Mouse (Mus musculus): ENCODE data around the gene Trip12.

Trip12 gene

DNA sequence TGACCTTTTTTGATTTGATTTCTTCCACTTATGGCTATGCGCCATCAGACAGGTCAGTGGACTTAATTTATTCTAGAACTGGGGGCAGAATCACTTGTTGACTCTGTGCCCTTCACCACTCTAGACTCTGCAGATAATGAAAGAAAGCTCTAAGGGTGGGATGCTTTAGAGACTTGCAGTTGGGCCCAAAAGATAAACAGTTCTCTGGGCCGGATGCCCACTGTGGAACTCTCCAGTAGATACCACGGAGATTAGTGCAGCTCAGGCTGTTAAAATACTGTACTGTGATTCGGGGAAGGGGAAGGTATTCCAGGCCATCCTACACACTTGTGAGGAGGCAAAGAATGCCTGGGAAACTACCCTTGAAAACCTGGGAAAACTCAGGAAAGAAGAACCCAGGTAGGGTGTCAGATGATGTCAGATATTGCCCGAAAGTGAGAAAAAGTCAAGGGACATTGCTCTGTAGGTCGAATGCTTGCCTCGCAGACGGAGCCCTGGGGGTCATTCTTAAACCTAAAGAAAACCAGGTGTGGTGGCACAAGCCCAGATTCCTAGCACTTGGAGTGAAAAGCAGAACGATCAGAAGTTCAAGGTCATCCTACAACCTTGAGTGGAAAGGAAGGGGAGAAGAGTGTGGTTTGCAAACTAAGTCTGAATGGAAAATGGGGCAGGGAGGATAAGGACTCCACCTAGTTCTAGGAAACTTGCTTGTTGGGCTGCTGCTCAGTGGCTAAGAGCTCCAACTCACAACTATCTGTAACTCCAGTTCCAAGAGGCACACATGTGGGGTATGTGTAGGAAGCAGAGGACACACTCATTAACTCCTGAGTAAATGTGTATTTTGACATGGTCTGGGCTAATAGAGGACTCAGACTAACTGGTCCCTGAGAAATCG, 20.3 kb upstream of the Trip12 start:
- no peak for DNase-seq (ENCODE audit: low read depth)

DNA sequence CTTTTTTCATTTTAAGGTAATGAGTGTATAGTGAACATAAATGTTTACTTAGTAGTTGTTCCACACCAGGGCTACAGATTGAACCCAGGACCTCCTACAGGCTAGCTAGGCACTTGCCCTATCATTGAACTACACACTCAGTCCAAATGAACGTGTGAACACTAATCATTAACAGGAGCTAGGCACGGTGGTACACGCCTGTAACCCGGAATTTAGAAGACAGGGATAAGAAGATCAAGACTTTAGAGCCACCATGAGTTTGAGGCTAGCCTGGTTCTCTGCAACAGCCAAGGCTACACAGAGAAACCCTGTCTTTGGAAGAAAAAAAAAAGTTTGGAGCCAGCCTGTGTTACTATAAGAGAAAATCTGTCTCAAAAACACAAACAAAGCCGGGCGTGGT, 19.3 kb upstream of the Trip12 start:
- no peak for DNase-seq (ENCODE audit: low read depth)

DNA sequence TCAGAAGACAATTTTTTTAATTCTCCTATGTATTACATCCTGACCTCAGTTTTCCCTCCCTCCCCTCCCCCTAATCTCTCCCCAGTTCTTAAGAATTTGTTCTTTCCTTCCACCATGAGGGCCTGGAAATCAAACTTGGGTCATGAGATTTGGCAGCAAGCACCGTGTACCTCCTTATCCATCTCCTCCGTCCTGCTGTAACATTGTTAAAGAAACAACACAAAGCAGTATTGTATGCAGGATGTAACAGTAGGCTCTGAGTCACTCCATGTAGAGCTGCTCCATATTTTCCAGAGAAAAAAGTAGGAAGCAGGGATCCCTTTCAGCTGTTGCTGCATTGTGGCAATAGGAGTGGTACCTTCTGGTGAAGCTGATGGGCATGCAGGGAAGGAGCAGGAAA, 15.4 kb upstream of the Trip12 start:
- no peak for DNase-seq (ENCODE audit: low read depth)

- DNase-seq (ENCODE audit: low read depth) = no peak
Measured at GRCm38 (mm10) chr1:84854966-84855365, 14.7 kb upstream of the Trip12 start.

DNA sequence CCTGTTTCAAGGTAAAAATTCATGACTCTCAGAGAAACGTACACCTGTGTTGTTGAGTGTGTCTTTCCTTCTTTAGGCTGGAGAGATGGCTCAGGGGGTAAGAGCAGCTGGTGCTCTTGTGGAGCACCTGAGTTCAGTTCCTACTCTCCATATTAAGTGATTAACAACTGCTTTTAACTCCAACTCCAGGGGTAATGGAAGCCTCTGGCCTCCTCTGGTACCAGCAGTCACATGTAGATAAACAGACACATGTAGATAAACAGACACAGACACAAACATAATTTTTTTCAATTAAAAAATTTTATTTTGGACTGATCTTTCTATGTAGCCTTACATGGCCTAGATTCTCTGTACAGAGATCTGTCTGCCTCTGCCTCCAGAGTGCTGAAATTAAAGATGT, 13.4 kb upstream of the Trip12 start:
- no peak for DNase-seq (ENCODE audit: low read depth)

- DNase-seq (ENCODE audit: low read depth) = peak; percentile 52
Measured at GRCm38 (mm10) chr1:84851512-84852235, 11.4 kb upstream of the Trip12 start.

- no peak for DNase-seq (ENCODE audit: low read depth)
Measured at GRCm38 (mm10) chr1:84850471-84850870, 10.2 kb upstream of the Trip12 start.

DNA sequence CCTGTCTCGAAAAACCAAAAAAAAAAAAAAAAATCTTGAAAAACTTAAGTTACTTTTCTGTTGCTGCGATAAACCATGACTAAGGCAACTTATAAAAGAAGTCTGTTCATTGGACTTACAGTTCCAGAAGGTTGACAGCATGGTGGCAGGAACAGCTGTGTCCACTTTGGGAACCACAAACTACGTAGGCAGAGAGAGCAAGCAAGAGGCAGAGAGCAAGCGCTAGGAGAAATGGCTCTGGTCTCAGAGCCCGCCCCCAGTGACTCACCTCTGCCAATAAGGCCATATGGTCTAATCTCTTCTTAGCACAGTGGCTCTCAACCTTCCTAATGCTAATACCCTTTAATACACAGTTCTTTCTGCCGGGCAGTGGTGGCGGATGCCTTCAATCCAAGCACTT, 9.5 kb upstream of the Trip12 start:
- DNase-seq (ENCODE audit: low read depth) = no peak

- no peak for DNase-seq (ENCODE audit: low read depth)
Measured at GRCm38 (mm10) chr1:84848801-84849455, 8.6 kb upstream of the Trip12 start.

DNA sequence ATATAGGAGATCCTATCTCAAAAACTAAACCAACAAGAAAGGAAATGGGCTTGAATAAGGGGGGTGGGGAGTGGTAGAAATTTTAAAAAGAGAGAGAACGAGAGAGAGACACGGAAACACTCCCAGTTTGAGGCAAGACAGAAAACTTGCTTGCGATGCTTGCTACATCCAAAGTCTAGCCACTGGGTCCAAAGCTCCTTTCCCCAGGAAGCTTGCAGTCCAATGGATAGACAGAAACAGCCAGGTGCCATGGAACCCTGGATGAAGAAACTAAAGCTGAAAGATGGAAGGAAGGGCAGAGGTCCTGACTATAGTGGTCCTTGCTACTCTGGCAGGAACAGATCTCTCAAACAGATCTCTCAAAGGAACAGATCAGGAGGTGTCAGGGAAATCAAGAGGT, 8.0 kb upstream of the Trip12 start:
- no peak for DNase-seq (ENCODE audit: low read depth)

DNA sequence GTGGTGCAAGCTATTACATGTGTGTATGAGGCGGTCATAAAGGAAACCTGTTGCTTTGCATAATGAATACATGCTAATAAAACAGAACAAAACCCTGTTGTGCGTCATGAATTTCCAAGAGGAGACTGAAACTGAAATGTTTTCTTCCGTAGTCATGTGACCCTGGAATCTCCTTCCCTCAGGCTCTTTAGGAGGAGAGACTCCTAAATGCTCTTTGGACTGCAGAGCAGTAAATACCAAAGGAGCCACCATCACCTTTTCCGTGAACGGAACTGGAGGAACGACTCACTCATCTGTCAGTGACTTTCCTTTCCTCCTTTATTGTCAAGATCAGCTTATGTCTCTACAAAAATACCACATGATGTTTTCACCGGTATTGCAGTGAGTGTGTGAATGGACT, 7.4 kb upstream of the Trip12 start:
- no peak for DNase-seq (ENCODE audit: low read depth)

- no peak for DNase-seq (ENCODE audit: low read depth)
Measured at GRCm38 (mm10) chr1:84843366-84843765, 3.0 kb upstream of the Trip12 start.

DNA sequence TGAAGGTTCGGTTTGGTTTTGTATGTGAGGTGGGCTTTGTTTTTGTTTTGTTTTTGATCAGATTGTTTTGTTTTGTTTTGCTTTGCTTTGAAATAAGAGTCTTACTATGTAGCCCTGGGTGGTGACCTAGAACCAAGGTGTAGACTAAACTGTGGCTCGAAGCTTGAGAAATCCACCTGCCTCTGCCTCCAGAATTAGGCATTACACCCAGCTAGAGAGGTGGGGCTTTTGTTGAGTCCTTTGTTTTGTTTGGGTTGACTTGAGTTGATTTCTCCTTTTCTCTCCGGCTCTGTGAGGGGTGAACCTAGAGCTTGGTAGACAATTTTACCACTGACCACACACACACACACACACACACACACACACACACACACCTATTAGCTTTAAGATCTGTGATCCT, 745 bp upstream of the Trip12 start:
- DNase-seq (ENCODE audit: low read depth) = no peak

DNA sequence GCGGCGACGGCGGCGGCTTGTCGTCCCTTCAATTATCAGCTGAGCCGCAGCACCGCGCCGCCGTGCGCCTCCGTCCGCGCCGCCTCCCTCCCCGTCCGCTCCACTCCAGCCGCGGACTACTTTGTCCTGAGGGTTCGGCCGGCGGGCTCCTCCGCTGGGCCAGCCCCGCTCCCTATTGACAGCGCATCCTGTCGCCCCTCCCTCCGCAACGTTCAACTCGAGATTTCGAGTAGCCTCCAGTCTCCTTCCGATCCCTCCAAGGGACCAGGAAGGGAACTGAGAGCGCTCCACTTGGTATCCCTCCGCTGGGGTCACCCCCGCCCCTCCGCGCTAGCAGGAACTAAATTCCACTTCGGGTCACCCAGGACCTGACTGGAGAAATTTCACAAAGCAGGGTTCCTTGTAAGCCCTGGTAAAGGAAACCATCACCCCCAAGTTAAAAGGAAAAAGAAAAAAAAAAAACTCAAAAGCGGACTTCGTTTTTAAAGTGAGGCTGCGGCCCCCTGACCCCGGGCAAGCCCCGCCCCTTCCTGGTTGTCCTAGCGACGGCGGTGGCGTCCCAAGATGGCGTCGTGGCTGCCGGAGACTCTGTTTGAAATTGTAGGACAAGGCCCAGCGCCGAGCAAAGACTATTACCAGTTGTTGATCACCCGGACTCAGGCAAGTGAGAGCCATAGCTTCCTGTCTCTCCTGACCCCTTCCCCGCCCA, 853 bp downstream of the Trip12 start, which contains the start of gene Fbxo36:
TSS of gene Fbxo36 (plus strand) at position 533 of the 709 bp plus-strand sequence.
- peak; percentile 86 for DNase-seq (ENCODE audit: low read depth)

DNA sequence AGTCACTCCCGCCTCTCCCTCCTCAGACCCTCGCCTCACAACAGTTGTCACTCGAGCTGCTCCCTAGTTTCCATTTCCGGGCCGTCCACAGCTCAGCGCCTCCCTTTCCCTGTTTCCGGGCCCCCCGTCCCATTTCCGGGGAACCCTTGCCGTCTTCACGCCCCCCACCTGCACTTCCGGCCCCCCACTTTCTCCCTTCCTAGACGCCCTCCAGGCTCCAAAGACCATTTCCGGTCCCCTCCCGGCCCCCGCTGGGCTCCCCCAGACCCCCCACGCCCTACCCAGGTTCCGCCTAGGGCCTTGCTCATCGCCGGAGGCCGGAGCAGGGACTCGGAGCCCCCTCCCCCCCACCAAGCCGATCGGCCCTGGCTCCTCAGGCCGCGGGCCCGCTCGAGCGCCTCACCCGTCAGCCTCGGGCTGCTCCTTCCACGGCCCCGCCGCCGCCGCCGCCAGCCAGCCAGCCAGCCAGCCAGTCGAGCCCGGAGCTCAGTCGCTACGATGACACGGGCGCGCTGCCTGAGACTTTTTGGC, 1.6 kb downstream of the Trip12 start:
- no peak for DNase-seq (ENCODE audit: low read depth)

GRCm38 (mm10) chr1:84838156-84838555, 2.2 kb downstream of the Trip12 start:
- no peak for DNase-seq (ENCODE audit: low read depth)

DNA sequence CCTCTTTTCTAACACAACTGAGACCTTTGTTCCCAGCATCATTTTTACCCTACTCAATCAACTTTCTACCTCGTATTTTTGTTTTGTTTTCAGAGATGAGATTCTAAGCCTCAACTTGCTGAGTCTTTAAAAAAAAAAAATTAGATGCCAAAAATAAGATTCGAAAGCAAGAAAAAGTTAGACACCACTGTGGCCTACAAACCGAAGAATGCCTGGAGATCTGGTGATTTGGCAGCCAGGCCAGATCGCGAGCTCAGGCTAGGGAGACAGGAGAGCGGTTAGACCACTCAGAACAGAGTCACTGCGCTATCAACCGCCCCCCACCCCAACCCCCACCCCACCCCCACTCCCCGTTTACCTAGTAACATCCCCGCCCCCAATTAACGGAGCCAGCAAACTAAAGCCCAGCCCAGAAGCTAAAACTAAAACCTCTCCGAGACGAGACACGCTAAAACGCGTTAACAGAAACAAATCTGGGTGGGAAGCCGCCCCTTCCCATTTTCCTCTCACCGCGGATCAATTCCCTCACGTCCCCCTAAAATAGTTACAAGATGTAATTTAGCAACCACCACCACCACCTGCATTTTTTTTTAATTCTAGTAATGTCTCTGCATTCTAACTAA, 2.7 kb downstream of the Trip12 start:
- DNase-seq (ENCODE audit: low read depth) = no peak

- no peak for DNase-seq (ENCODE audit: low read depth)
Measured at GRCm38 (mm10) chr1:84825091-84825490, 15.2 kb downstream of the Trip12 start.

DNA sequence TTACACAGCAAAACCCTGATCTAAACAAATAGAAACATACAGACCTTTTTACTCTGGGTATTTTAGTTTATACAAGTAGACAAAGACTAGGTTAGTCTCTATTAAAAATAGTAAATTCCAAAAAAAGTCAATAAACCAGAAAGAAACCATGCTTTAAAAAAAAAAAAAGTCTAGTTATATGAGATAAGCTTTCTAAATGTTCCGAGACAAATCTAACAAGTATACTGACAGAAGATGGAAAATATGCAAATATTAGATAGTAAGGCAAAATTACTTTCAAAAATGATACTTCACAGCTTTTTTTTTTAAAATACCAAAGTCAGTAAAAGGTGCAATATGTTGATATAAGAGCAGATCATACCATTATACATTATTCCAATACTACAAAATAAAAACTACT, 22.7 kb downstream of the Trip12 start:
- DNase-seq (ENCODE audit: low read depth) = no peak

DNA sequence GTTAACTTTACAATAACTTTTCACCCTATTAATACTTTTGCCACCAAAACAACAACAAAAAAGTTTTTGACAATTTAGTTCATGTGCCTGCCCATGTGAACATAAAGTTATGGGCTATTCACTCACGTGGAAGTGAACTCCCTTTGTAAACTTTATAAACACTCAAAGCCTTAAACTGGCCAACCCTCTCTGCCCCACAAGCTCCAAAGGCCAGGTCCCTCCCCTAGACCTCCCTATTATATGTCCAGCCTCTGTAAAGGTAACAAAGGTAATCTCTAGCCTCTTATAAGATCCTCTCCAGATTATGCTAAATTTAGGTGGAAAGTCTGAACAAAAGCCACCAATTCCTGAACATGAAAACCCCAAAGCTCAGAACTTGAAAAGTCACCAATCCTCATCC, 36.5 kb downstream of the Trip12 start:
- DNase-seq (ENCODE audit: low read depth) = no peak

DNA sequence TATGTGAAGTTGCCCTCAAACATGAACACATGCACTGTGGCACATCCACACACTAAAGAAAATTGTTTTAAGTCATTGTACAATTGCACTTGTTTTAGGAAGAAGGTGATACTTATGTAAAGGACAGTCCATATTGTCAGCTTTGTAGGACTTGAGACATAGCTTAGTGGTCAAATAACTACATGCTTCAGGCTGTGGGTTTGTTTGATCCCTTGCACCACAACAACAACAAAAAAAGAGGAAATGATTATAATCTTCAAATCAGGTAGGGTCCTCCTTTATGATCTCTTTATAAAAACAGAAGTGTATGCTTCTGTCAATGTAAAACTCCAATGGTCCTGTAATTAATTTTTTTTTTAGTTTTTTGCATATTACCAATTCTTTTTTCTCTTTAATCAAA, 41.1 kb downstream of the Trip12 start:
- DNase-seq (ENCODE audit: low read depth) = no peak

Measured in fibroblast of lung, adult 2 months (primary cell).